Mouse (Mus musculus): ENCODE data around the gene Ubc.

GRCm38 (mm10) chr5:125400903-125401302 is 10.9 kb upstream of the Ubc start:
- no peak for TF ChIP-seq CTCF (IDR thresholded peaks at IDR 0.05; ENCODE audit: low read depth)
- no peak for TF ChIP-seq EP300 (IDR thresholded peaks at IDR 0.05; ENCODE audit: low read depth)
